In the genomic region with DNA sequence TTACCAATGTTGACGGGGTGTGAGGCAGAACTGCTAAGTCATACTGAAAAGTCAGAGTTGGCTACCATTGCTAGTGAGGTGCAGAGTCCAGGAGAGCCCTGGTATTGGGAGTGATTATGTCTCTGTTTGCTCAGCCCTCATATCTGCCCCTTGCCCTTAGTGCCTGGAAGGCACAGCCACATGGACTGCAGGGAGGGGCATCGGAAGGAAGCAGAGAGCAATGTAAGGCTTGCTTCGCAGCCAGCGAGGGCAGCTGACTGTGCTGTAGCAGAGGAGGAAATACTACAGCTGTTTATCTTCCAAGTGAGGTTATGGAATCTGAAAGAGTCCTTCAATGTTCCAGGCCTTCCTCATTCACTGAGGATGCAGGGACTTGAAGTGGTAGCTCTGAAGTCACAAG, we compare ENCODE assay signal across 14 mouse cellular contexts. TPM values are rescaled to one million over a fixed set of nuclear protein-coding genes. Genes with fewer than 3 reads are reported as not detected.
DNase-seq lines count a peak whose midpoint lies in the region; ATAC-seq and TF ChIP-seq lines count a peak whose summit lies in the region.
"Had no signal": no experiment of that assay in that cellular context is flagged by ENCODE, and none has a peak within 500 bp of the region (broad histone marks: within the 10 kb centered on the region; RNA-seq: fewer than 3 reads in every experiment).

No protein-coding gene starts in this region.

- H3K36me3 ChIP-seq in heart, embryonic 10.5 days, result peaks cover 85% of the 10 kb centered on the region
- H3K36me3 ChIP-seq in lung, postnatal 0 days (ENCODE audit: insufficient read depth, low read length), result peaks cover 8% of the 10 kb centered on the region; the same call in 1 of the 2 replicates
- peaks cover 14% of the 10 kb centered on the region; the same call in 1 of the 2 replicates for H3K36me3 ChIP-seq in stomach, embryonic 15.5 days

- H3K4me1 ChIP-seq in heart, embryonic 10.5 days, result no peaks in the 10 kb centered on the region
- no peaks in the 10 kb centered on the region for H3K4me1 ChIP-seq in lung, postnatal 0 days (ENCODE audit: insufficient read depth, low read depth, low read length)
- H3K4me1 ChIP-seq in stomach, embryonic 15.5 days, result no peaks in the 10 kb centered on the region
- H3K4me1 ChIP-seq: forebrain, embryonic 10.5 days had no signal

- no peak for TF ChIP-seq EP300 in lung, postnatal 0 days (IDR thresholded peaks at IDR 0.05)

- ATAC-seq in lung, postnatal 0 days, result peak; percentile 81
- peak; percentile 86 for ATAC-seq in stomach, embryonic 15.5 days (ENCODE audit: insufficient read depth, low FRiP score, low read depth)

- no peak overlapping the region for H3K4me3 ChIP-seq in heart, embryonic 10.5 days
- no peak overlapping the region for H3K4me3 ChIP-seq in lung, postnatal 0 days (ENCODE audit: low read depth, low read length)
- no peak overlapping the region for H3K4me3 ChIP-seq in stomach, embryonic 15.5 days (replicated peaks)
- H3K4me3 ChIP-seq: forebrain, embryonic 10.5 days had no signal

- no peaks in the 10 kb centered on the region for H3K9me3 ChIP-seq in heart, embryonic 10.5 days
- no peaks in the 10 kb centered on the region for H3K9me3 ChIP-seq in lung, postnatal 0 days (ENCODE audit: low read length)
- H3K9me3 ChIP-seq in stomach, embryonic 15.5 days, result no peaks in the 10 kb centered on the region
- H3K9me3 ChIP-seq: forebrain, embryonic 10.5 days had no signal

- WGBS in heart, embryonic 10.5 days, result 77% methylated on average over 4 of the region's 4 CpGs
- WGBS in lung, postnatal 0 days, result 55% methylated on average over 4 of the region's 4 CpGs
- 76% methylated on average over 4 of the region's 4 CpGs for WGBS in stomach, embryonic 15.5 days

- no peak overlapping the region for H3K27ac ChIP-seq in heart, embryonic 10.5 days
- H3K27ac ChIP-seq in lung, postnatal 0 days (ENCODE audit: low read length), result 0 out of 2 replicates have a peak overlapping the region, but pooled peaks have one; percentile 14
- H3K27ac ChIP-seq in stomach, embryonic 15.5 days, result peak overlapping the region; percentile 16; the same call in 1 of the 2 replicates
- H3K27ac ChIP-seq: forebrain, embryonic 10.5 days had no signal

- TF ChIP-seq CTCF in lung, postnatal 0 days (IDR thresholded peaks at IDR 0.05), result no peak

- H3K4me2 ChIP-seq in lung, postnatal 0 days (replicated peaks; ENCODE audit: low read depth, low read length), result no peak overlapping the region
- H3K4me2 ChIP-seq in stomach, embryonic 15.5 days, result no peak overlapping the region

- H3K27me3 ChIP-seq in heart, embryonic 10.5 days (ENCODE audit: insufficient read depth, poor library complexity, severe bottlenecking), result no peaks in the 10 kb centered on the region
- H3K27me3 ChIP-seq in lung, postnatal 0 days (replicated peaks; ENCODE audit: insufficient read depth, low read length), result no peaks in the 10 kb centered on the region
- no peaks in the 10 kb centered on the region for H3K27me3 ChIP-seq in stomach, embryonic 15.5 days (replicated peaks)

- intact Hi-C loops in heart, postnatal 36 days (cut with DNase I), result no loop called here

- DNase-seq in heart, embryonic 10.5 days (ENCODE audit: low spot score), result peak; percentile 63
- DNase-seq in heart, postnatal 36 days, result no peak
- DNase-seq in lung, postnatal 0 days (ENCODE audit: low spot score), result peak; percentile 62
- DNase-seq in lung, postnatal 25 days (ENCODE audit: low spot score), result no peak
- peak; percentile 16 to 32 for DNase-seq in kidney, postnatal 4 days
- DNase-seq in gastrocnemius, adult 8-10 months (ENCODE audit: low spot score in 2 of 2), result no peak
- no peak for DNase-seq in thymus, postnatal 10 days (ENCODE audit: low spot score in 2 of 2)
- DNase-seq: cerebellum, adult 18-20 months; heart, postnatal 10 days had no signal

- H3K9ac ChIP-seq in lung, postnatal 0 days (replicated peaks; ENCODE audit: low read depth), result no peak overlapping the region
- no peak overlapping the region for H3K9ac ChIP-seq in stomach, embryonic 15.5 days

RNA-seq across cellular contexts. Expression of a gene that starts 16.4 kb away (rescaled TPM):
- polyA plus RNA-seq in heart, embryonic 10.5 days (2016; fragmentation: Nextera tagmentation; extraction: Ambion mirVana), result 101 and 102 TPM in 2 replicates
- total RNA-seq in heart, postnatal 36 days (2021), result 10 to 100 TPM; 29.0 to 29.1 TPM
- polyA plus RNA-seq in lung, postnatal 0 days (2015; fragmentation: Nextera tagmentation; extraction: Ambion mirVana), result 33.8 and 36.4 TPM in 2 replicates
- 99.7 and 101 TPM in 2 replicates for polyA plus RNA-seq in stomach, embryonic 15.5 days (2015; fragmentation: Nextera tagmentation; extraction: Ambion mirVana)
- total RNA-seq in gastrocnemius, adult 8-10 months (2022), result 10 to 100 TPM; 15.3 to 33.5 (median 22.2) TPM

RNA-seq across cellular contexts. Expression of a gene that starts 16.5 kb away (rescaled TPM):
- polyA plus RNA-seq in heart, embryonic 10.5 days (2016; fragmentation: Nextera tagmentation; extraction: Ambion mirVana), result 619 and 675 TPM in 2 replicates
- 100 to 1,000 TPM; 230 to 246 TPM for total RNA-seq in heart, postnatal 36 days (2021)
- polyA plus RNA-seq in lung, postnatal 0 days (2015; fragmentation: Nextera tagmentation; extraction: Ambion mirVana), result 213 and 234 TPM in 2 replicates
- polyA plus RNA-seq in stomach, embryonic 15.5 days (2015; fragmentation: Nextera tagmentation; extraction: Ambion mirVana), result 415 and 423 TPM in 2 replicates
- 100 to 1,000 TPM; 112 to 134 (median 121) TPM for total RNA-seq in gastrocnemius, adult 8-10 months (2022)

RNA-seq across cellular contexts. Expression of a gene that starts 43.2 kb away (rescaled TPM):
- not detected in 2 replicates for polyA plus RNA-seq in heart, embryonic 10.5 days (2016; fragmentation: Nextera tagmentation; extraction: Ambion mirVana)
- not detected for total RNA-seq in heart, postnatal 36 days (2021)
- polyA plus RNA-seq in lung, postnatal 0 days (2015; fragmentation: Nextera tagmentation; extraction: Ambion mirVana), result 0.04 TPM in 1 of 2 replicates, not detected in the other
- polyA plus RNA-seq in stomach, embryonic 15.5 days (2015; fragmentation: Nextera tagmentation; extraction: Ambion mirVana), result 4.0 and 11.8 TPM in 2 replicates
- not detected for total RNA-seq in gastrocnemius, adult 8-10 months (2022)
- total RNA-seq: adrenal gland, postnatal 4 days; heart, postnatal 10 days; layer of hippocampus, adult 18-20 months; left cerebral cortex, postnatal 14 days had no signal

RNA-seq across cellular contexts. Expression of a gene that starts 46.9 kb away (rescaled TPM):
- 5.4 and 5.9 TPM in 2 replicates for polyA plus RNA-seq in heart, embryonic 10.5 days (2016; fragmentation: Nextera tagmentation; extraction: Ambion mirVana)
- 1 to 10 TPM; 2.7 to 3.2 TPM for total RNA-seq in heart, postnatal 36 days (2021)
- 5.4 and 5.8 TPM in 2 replicates for polyA plus RNA-seq in lung, postnatal 0 days (2015; fragmentation: Nextera tagmentation; extraction: Ambion mirVana)
- 8.5 and 9.1 TPM in 2 replicates for polyA plus RNA-seq in stomach, embryonic 15.5 days (2015; fragmentation: Nextera tagmentation; extraction: Ambion mirVana)
- total RNA-seq in gastrocnemius, adult 8-10 months (2022), result 1 to 10 TPM; 2.3 to 3.0 (median 2.5) TPM

Comparison
In these comparisons a context has a peak if more than half of its experiments do, and no peak if none do; other contexts are left out.
1. DNase-seq: peak in heart, embryonic 10.5 days (single experiment), lung, postnatal 0 days (single experiment) and kidney, postnatal 4 days (2 of 2); none in heart, postnatal 36 days (0 of 2), lung, postnatal 25 days (single experiment), gastrocnemius, adult 8-10 months (0 of 2) and thymus, postnatal 10 days (0 of 2).